Mouse (Mus musculus): ENCODE data around the gene Mrtfa. TPM values are rescaled to one million over a fixed set of nuclear protein-coding genes. Genes with fewer than 3 reads are reported as not detected.
"Not testable (repeated sequence)": the region's sequence is repeated elsewhere in the genome, so short reads cannot be mapped to it uniquely, and the experiment has no call there.

Gene Mrtfa
- polyA plus RNA-seq, 1 experiment from 2014 or later, result 26.2 TPM

GRCm38 (mm10) chr15:81227275-81227674 is 36.7 kb upstream of the Mrtfa start:
- H3K9me3 ChIP-seq (replicated peaks; ENCODE audit: control insufficient read depth, low read length), result no peaks in the 10 kb centered on the region
- H3K9ac ChIP-seq (ENCODE audit: low read length), result no peak overlapping the region
- 95% methylated on average over 3 of the region's 3 CpGs for WGBS
- no peak overlapping the region for H3K4me2 ChIP-seq (ENCODE audit: low read depth, low read length)
- H3K4me1 ChIP-seq (ENCODE audit: control insufficient read depth, insufficient read depth, low read length), result no peaks in the 10 kb centered on the region
- no peak for ATAC-seq (ENCODE audit: insufficient read depth, low FRiP score)
- H3K27ac ChIP-seq (ENCODE audit: low read length), result no peak overlapping the region
- no peaks in the 10 kb centered on the region for H3K36me3 ChIP-seq (ENCODE audit: control insufficient read depth, insufficient read depth, low read length)
- no peak overlapping the region for H3K4me3 ChIP-seq (replicated peaks; ENCODE audit: low read length)
- H3K27me3 ChIP-seq (ENCODE audit: control insufficient read depth, insufficient read depth, low read length), result no peaks in the 10 kb centered on the region

- no peak for ATAC-seq (ENCODE audit: insufficient read depth, low FRiP score)
- WGBS, result 70% methylated on average over 4 of the region's 4 CpGs
- H3K9me3 ChIP-seq (replicated peaks; ENCODE audit: control insufficient read depth, low read length), result no peaks in the 10 kb centered on the region
Observed at GRCm38 (mm10) chr15:81226796-81227195, 36.2 kb upstream of the Mrtfa start.

GRCm38 (mm10) chr15:81225732-81226131 is 35.2 kb upstream of the Mrtfa start:
- Histone ChIP-seq H3K4me2 (ENCODE audit: low read depth, low read length) (no peak overlapping the region), H3K4me3 (replicated peaks; ENCODE audit: low read length) (no peak overlapping the region)
- ATAC-seq (ENCODE audit: insufficient read depth, low FRiP score), result no peak

More at GRCm38 (mm10) chr15:81226796-81227195, 36.2 kb upstream of the Mrtfa start:
- Histone ChIP-seq H3K4me2 (ENCODE audit: low read depth, low read length) (no peak overlapping the region), H3K27me3 (ENCODE audit: control insufficient read depth, insufficient read depth, low read length) (no peaks in the 10 kb centered on the region), H3K36me3 (ENCODE audit: control insufficient read depth, insufficient read depth, low read length) (no peaks in the 10 kb centered on the region), H3K27ac (ENCODE audit: low read length) (no peak overlapping the region), H3K9ac (ENCODE audit: low read length) (no peak overlapping the region), H3K4me3 (replicated peaks; ENCODE audit: low read length) (no peak overlapping the region), H3K4me1 (ENCODE audit: control insufficient read depth, insufficient read depth, low read length) (no peaks in the 10 kb centered on the region)

DNA sequence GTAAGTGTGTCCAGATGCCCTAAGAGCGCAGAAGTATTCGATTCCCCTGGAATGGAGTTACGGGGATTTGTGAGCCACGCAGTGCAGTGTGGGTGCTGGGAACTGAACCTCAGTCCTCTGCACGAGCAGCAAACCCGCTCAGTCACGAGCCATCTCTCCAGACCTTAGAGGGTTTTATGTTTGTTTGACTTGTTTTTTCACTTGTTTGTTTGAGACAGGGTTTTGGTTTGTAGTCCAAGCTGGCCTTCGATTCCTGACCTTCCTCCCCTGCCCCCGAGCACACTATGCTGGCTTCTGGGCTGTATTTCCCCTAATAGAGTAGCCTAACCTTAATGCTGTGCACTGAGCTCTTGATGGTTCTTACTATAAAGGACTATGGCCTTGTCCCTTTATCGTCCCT is 34.5 kb upstream of the Mrtfa start:
- H3K36me3 ChIP-seq (ENCODE audit: control insufficient read depth, insufficient read depth, low read length), result no peaks in the 10 kb centered on the region
- no peaks in the 10 kb centered on the region for H3K4me1 ChIP-seq (ENCODE audit: control insufficient read depth, insufficient read depth, low read length)
- no peaks in the 10 kb centered on the region for H3K27me3 ChIP-seq (ENCODE audit: control insufficient read depth, insufficient read depth, low read length)
- no peak for ATAC-seq (ENCODE audit: insufficient read depth, low FRiP score)
- no peak overlapping the region for H3K4me2 ChIP-seq (ENCODE audit: low read depth, low read length)
- H3K27ac ChIP-seq (ENCODE audit: low read length), result no peak overlapping the region
- no peak overlapping the region for H3K4me3 ChIP-seq (replicated peaks; ENCODE audit: low read length)
- H3K9me3 ChIP-seq (replicated peaks; ENCODE audit: control insufficient read depth, low read length), result no peaks in the 10 kb centered on the region
- WGBS, result 80% methylated on average over 10 of the region's 10 CpGs
- H3K9ac ChIP-seq (ENCODE audit: low read length), result no peak overlapping the region

More at GRCm38 (mm10) chr15:81225732-81226131, 35.2 kb upstream of the Mrtfa start:
- no peaks in the 10 kb centered on the region for H3K27me3 ChIP-seq (ENCODE audit: control insufficient read depth, insufficient read depth, low read length)
- no peaks in the 10 kb centered on the region for H3K36me3 ChIP-seq (ENCODE audit: control insufficient read depth, insufficient read depth, low read length)
- no peak overlapping the region for H3K27ac ChIP-seq (ENCODE audit: low read length)
- WGBS, result 67% methylated on average over 6 of the region's 6 CpGs
- H3K9ac ChIP-seq (ENCODE audit: low read length), result no peak overlapping the region
- no peaks in the 10 kb centered on the region for H3K4me1 ChIP-seq (ENCODE audit: control insufficient read depth, insufficient read depth, low read length)
- no peaks in the 10 kb centered on the region for H3K9me3 ChIP-seq (replicated peaks; ENCODE audit: control insufficient read depth, low read length)

- no peak for ATAC-seq (ENCODE audit: insufficient read depth, low FRiP score)
- no peak overlapping the region for H3K27ac ChIP-seq (ENCODE audit: low read length)
- no peaks in the 10 kb centered on the region for H3K36me3 ChIP-seq (ENCODE audit: control insufficient read depth, insufficient read depth, low read length)
- no peaks in the 10 kb centered on the region for H3K4me1 ChIP-seq (ENCODE audit: control insufficient read depth, insufficient read depth, low read length)
- H3K4me3 ChIP-seq (replicated peaks; ENCODE audit: low read length), result no peak overlapping the region
- no peaks in the 10 kb centered on the region for H3K9me3 ChIP-seq (replicated peaks; ENCODE audit: control insufficient read depth, low read length)
- H3K4me2 ChIP-seq (ENCODE audit: low read depth, low read length), result no peak overlapping the region
- WGBS, result 63% methylated on average over 6 of the region's 6 CpGs
- H3K27me3 ChIP-seq (ENCODE audit: control insufficient read depth, insufficient read depth, low read length), result no peaks in the 10 kb centered on the region
- no peak overlapping the region for H3K9ac ChIP-seq (ENCODE audit: low read length)
Observed at GRCm38 (mm10) chr15:81221446-81221845, 30.9 kb upstream of the Mrtfa start.

- not testable (repeated sequence) for H3K27me3 ChIP-seq (ENCODE audit: control insufficient read depth, insufficient read depth, low read length); H3K4me1 ChIP-seq (ENCODE audit: control insufficient read depth, insufficient read depth, low read length); H3K4me2 ChIP-seq (ENCODE audit: low read depth, low read length); H3K9ac ChIP-seq (ENCODE audit: low read length); ATAC-seq (ENCODE audit: insufficient read depth, low FRiP score); H3K27ac ChIP-seq (ENCODE audit: low read length); H3K36me3 ChIP-seq (ENCODE audit: control insufficient read depth, insufficient read depth, low read length); H3K4me3 ChIP-seq (replicated peaks; ENCODE audit: low read length); H3K9me3 ChIP-seq (replicated peaks; ENCODE audit: control insufficient read depth, low read length)
- 62% methylated on average over 8 of the region's 8 CpGs for WGBS
Observed at GRCm38 (mm10) chr15:81220051-81220450, 29.5 kb upstream of the Mrtfa start.

DNA sequence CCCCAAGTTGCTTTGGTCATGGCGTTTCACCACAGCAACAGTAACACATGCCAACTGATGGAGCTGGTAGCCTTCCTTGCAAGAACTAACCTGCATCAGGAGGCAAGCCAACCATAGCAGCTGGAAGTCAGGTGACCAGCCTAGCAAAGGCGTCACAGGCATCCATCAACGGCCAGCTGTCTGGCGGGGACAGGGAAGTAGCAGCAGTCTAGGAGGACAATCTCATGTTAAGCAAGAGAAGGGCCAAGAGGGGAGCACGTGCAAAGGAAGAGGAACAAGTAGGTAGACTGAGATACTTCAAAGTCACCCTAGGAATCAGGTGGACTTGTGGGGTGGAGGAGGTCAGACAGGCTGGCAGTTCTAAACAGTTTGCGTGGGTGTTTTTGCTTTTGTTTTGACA is 28.5 kb upstream of the Mrtfa start:
- Histone ChIP-seq H3K4me1 (ENCODE audit: control insufficient read depth, insufficient read depth, low read length) (no peaks in the 10 kb centered on the region), H3K27me3 (ENCODE audit: control insufficient read depth, insufficient read depth, low read length) (no peaks in the 10 kb centered on the region), H3K9me3 (replicated peaks; ENCODE audit: control insufficient read depth, low read length) (no peaks in the 10 kb centered on the region), H3K4me3 (replicated peaks; ENCODE audit: low read length) (no peak overlapping the region), H3K4me2 (ENCODE audit: low read depth, low read length) (no peak overlapping the region), H3K36me3 (ENCODE audit: control insufficient read depth, insufficient read depth, low read length) (no peaks in the 10 kb centered on the region), H3K27ac (ENCODE audit: low read length) (no peak overlapping the region), H3K9ac (ENCODE audit: low read length) (no peak overlapping the region)
- 56% methylated on average over 6 of the region's 6 CpGs for WGBS
- no peak for ATAC-seq (ENCODE audit: insufficient read depth, low FRiP score)

- H3K27ac ChIP-seq (ENCODE audit: low read length), result no peak overlapping the region
- H3K4me3 ChIP-seq (replicated peaks; ENCODE audit: low read length), result no peak overlapping the region
- no peaks in the 10 kb centered on the region for H3K36me3 ChIP-seq (ENCODE audit: control insufficient read depth, insufficient read depth, low read length)
- H3K27me3 ChIP-seq (ENCODE audit: control insufficient read depth, insufficient read depth, low read length), result no peaks in the 10 kb centered on the region
- WGBS, result 80% methylated on average over 19 of the region's 19 CpGs
- no peaks in the 10 kb centered on the region for H3K9me3 ChIP-seq (replicated peaks; ENCODE audit: control insufficient read depth, low read length)
- no peak overlapping the region for H3K9ac ChIP-seq (ENCODE audit: low read length)
- ATAC-seq (ENCODE audit: insufficient read depth, low FRiP score), result no peak
- 0 out of 2 replicates have a peak, but pooled peaks cover 8% of the 10 kb centered on the region for H3K4me1 ChIP-seq (ENCODE audit: control insufficient read depth, insufficient read depth, low read length)
- no peak overlapping the region for H3K4me2 ChIP-seq (ENCODE audit: low read depth, low read length)
Observed at GRCm38 (mm10) chr15:81216906-81217653, 26.5 kb upstream of the Mrtfa start.

GRCm38 (mm10) chr15:81212976-81213375 is 22.4 kb upstream of the Mrtfa start:
- 39% methylated on average over 15 of the region's 15 CpGs for WGBS
- Histone ChIP-seq H3K27ac (ENCODE audit: low read length) (no peak overlapping the region), H3K27me3 (ENCODE audit: control insufficient read depth, insufficient read depth, low read length) (no peaks in the 10 kb centered on the region), H3K36me3 (ENCODE audit: control insufficient read depth, insufficient read depth, low read length) (no peaks in the 10 kb centered on the region), H3K4me1 (ENCODE audit: control insufficient read depth, insufficient read depth, low read length) (0 out of 2 replicates have a peak, but pooled peaks cover 8% of the 10 kb centered on the region), H3K9me3 (replicated peaks; ENCODE audit: control insufficient read depth, low read length) (no peaks in the 10 kb centered on the region), H3K4me3 (replicated peaks; ENCODE audit: low read length) (no peak overlapping the region), H3K9ac (ENCODE audit: low read length) (no peak overlapping the region), H3K4me2 (ENCODE audit: low read depth, low read length) (peak overlapping the region; percentile 41)
- ATAC-seq (ENCODE audit: insufficient read depth, low FRiP score), result no peak
